Mouse (Mus musculus): Measurements from ENCODE around the gene Lins1. TPM values are rescaled to one million over a fixed set of nuclear protein-coding genes. Genes with fewer than 3 reads are reported as not detected.

Gene Lins1
- polyA plus RNA-seq, 1 experiment from 2014 or later: 18.9 TPM

DNA sequence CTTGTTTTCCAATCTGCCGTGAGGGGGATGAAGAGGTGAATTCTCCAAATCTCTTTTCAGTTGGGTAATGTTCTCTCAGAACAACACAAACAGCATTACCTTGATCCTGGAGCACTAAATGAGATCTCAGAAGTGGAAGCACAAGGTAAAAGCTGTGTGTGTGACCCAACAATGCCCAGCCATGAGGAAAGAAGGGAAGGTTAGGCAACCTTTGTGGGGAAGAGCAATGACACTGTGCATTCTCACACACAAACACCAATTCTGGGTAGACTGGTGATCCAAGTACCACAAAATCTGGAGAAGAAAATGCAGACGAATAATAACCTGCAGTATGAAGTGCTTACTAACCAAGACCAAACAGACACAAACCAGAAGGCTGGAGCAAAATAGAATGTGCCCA lies 13.9 kb upstream of the Lins1 start:
- Histone ChIP-seq H3K4me1 (no peaks in the 10 kb centered on the region), H3K36me3 (peaks cover 88% of the 10 kb centered on the region), H3K4me2 (no peak overlapping the region), H3K9me3 (no peaks in the 10 kb centered on the region), H3K27me3 (no peaks in the 10 kb centered on the region), H3K27ac (no peak overlapping the region), H3K4me3 (no peak overlapping the region), H3K9ac (no peak overlapping the region)
- ATAC-seq (ENCODE audit: insufficient number of reproducible peaks, low FRiP score, low TSS enrichment, low read depth): no peak
- WGBS: 94% methylated on average over 2 of the region's 2 CpGs

DNA sequence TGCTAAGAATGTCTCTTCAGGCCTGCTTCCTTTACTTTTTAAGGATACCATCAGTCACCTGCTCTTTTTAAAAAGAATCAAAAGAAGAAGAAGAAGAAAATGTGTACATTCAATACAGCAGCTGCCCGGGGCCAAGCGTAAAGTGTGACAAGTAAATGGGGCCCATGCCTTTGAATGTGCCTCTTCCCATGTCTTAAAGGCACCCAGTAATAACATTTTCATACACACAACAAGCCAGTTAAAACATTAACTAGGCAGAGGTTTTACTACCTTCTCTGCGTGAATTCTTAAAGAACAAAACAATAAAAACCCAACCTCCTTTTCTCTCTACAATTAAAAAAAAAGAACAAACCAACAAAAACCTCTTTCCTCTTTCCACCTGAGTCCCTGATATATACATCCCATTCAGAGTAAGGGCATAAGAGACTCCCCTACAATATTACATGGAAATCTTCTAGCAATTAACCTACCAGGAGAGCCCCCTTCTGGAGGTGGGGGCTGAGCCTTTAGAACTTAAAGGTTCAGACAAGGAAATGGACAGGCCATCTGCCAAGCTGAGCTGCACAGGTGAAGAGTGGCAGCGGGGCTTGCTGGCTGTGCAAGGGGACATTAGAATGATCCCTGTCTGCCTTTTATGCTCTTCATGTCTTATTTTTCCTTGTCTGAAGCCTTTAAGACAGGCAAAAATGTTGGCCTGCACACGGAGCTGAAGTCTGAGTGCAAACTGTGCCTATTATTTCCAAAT lies 7.4 kb upstream of the Lins1 start:
- Histone ChIP-seq H3K27ac (no peak overlapping the region), H3K9ac (no peak overlapping the region), H3K4me3 (no peak overlapping the region), H3K27me3 (no peaks in the 10 kb centered on the region), H3K4me2 (no peak overlapping the region), H3K4me1 (no peaks in the 10 kb centered on the region), H3K9me3 (no peaks in the 10 kb centered on the region), H3K36me3 (peaks cover 57% of the 10 kb centered on the region)
- ATAC-seq (ENCODE audit: insufficient number of reproducible peaks, low FRiP score, low TSS enrichment, low read depth): no peak
- WGBS: 79% methylated on average over 5 of the region's 5 CpGs

DNA sequence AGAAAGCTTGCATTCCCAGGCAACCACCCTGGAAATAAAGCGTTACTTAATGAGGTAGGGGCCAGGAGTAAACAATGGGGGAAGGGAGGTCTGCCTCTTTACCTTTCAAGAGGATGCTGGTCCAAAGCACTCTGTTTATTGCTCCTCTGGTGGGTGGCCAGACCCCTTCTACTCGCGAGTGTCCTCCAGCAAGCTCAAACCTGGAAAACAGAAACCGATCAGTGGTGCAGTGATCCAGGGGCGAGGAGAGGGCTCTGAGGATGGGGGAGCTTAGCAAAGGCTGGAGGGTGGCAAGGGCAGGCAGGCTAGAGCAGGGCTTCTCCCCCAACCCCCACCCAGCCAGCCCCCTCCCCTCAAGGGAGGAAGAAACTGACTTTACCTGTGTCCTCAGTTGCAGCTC lies 968 bp upstream of the Lins1 start:
- Histone ChIP-seq H3K36me3 (peaks cover 9% of the 10 kb centered on the region; the same call in 1 of the 2 replicates), H3K4me1 (peaks cover 14% of the 10 kb centered on the region), H3K4me2 (peak overlapping the region; percentile 93), H3K27me3 (no peaks in the 10 kb centered on the region), H3K9ac (peak overlapping the region; percentile 73), H3K4me3 (peak overlapping the region; percentile 84), H3K27ac (peak overlapping the region; percentile 39), H3K9me3 (no peaks in the 10 kb centered on the region)
- no peak for ATAC-seq (ENCODE audit: insufficient number of reproducible peaks, low FRiP score, low TSS enrichment, low read depth)
- WGBS: under 1% methylated on average over 5 of the region's 5 CpGs

GRCm38 (mm10) chr7:66689294-66689619 lies 432 bp upstream of the Lins1 start, which contains the start of gene Asb7:
Asb7 (minus strand) TSS chr7:66689596.
- Histone ChIP-seq H3K4me3 (peak within 1 kb of the TSS; percentile 84), H3K4me1 (peaks cover 14% of the 10 kb centered on the region), H3K9me3 (no peaks in the 10 kb centered on the region), H3K36me3 (0 out of 2 replicates have a peak, but pooled peaks cover 6% of the 10 kb centered on the region), H3K9ac (peak within 1 kb of the TSS; percentile 81), H3K27me3 (no peaks in the 10 kb centered on the region), H3K4me2 (peak within 1 kb of the TSS; percentile 93), H3K27ac (peak within 1 kb of the TSS; percentile 93)
- WGBS: 0% methylated on average over 13 of the region's 18 CpGs
- ATAC-seq (ENCODE audit: insufficient number of reproducible peaks, low FRiP score, low TSS enrichment, low read depth): no peak; the same call in 1 of the 2 replicates

DNA sequence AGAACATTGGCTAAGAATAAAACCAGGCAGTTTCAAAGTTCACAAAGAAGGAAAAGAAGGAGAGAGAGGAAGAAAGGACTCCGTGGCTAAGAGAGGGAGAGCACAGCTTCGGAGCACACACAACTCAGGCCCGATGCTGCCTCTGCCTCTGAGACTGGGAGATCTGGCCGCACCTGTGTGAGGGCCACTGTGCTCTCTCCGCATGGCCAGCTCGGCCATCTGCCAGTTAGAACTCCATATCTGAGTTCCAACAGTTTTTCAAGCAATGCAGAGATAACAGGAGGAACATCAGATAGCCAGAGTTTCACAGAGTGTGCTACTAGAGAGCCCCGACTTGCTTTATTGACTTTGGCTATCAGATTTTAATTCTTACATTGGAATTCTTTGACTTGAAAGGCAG lies 4.8 kb downstream of the Lins1 start:
- Histone ChIP-seq H3K36me3 (peaks cover 13% of the 10 kb centered on the region; the same call in 1 of the 2 replicates), H3K27ac (no peak overlapping the region), H3K4me3 (no peak overlapping the region), H3K4me1 (0 out of 2 replicates have a peak, but pooled peaks cover 9% of the 10 kb centered on the region), H3K27me3 (no peaks in the 10 kb centered on the region), H3K4me2 (no peak overlapping the region), H3K9me3 (no peaks in the 10 kb centered on the region), H3K9ac (no peak overlapping the region)
- no peak for ATAC-seq (ENCODE audit: insufficient number of reproducible peaks, low FRiP score, low TSS enrichment, low read depth)
- WGBS: 81% methylated on average over 7 of the region's 7 CpGs

DNA sequence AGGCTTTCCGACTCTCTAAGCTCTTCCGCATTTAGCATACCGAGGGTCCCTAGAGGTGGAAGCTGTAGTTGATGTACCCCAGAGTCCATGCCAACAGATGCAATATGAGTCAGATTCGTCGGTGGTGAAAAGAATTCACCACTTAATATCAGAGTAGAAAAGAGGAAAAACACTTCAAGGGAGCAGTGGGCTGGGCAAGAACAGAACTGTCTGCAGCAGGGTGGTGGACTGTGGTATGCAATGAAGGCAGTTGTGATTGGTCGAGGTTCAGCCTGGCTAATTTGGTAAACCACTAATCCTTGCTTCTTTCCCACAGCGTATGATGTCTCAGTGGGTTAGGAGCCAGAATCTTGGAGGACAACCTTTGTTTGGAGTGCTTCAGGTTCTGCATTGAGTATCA lies 13.0 kb downstream of the Lins1 start:
- Histone ChIP-seq H3K4me3 (no peak overlapping the region), H3K9me3 (no peaks in the 10 kb centered on the region), H3K27me3 (no peaks in the 10 kb centered on the region), H3K27ac (no peak overlapping the region), H3K9ac (no peak overlapping the region), H3K4me1 (no peaks in the 10 kb centered on the region), H3K36me3 (peaks cover 53% of the 10 kb centered on the region), H3K4me2 (no peak overlapping the region)
- ATAC-seq (ENCODE audit: insufficient number of reproducible peaks, low FRiP score, low TSS enrichment, low read depth): no peak
- 87% methylated on average over 7 of the region's 7 CpGs for WGBS

DNA sequence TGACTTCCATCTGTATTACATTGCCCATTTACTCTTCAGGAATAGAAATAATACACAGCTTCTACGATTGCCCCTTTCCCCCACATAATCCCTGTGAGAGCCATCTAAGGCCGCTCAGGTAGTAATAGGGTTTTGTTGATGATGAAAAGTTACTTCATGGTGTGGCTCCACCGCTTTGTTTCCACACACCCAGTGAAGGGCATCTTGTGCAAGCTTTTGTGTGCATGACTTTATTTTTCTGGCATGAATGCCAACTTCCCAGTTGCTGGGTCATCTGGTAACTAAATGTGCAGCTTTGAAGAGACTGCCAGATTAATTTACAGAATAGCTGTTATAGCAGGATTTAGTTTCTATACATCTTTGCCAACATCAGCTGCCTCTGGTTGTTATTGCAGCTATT lies 14.9 kb downstream of the Lins1 start:
- H3K4me3 ChIP-seq: no peak overlapping the region
- H3K36me3 ChIP-seq: peaks cover 55% of the 10 kb centered on the region
- H3K27me3 ChIP-seq: no peaks in the 10 kb centered on the region
- ATAC-seq (ENCODE audit: insufficient number of reproducible peaks, low FRiP score, low TSS enrichment, low read depth): no peak
- H3K9ac ChIP-seq: no peak overlapping the region
- H3K4me1 ChIP-seq: no peaks in the 10 kb centered on the region
- no peak overlapping the region for H3K4me2 ChIP-seq
- H3K27ac ChIP-seq: no peak overlapping the region
- H3K9me3 ChIP-seq: no peaks in the 10 kb centered on the region
- 91% methylated on average over 3 of the region's 3 CpGs for WGBS

DNA sequence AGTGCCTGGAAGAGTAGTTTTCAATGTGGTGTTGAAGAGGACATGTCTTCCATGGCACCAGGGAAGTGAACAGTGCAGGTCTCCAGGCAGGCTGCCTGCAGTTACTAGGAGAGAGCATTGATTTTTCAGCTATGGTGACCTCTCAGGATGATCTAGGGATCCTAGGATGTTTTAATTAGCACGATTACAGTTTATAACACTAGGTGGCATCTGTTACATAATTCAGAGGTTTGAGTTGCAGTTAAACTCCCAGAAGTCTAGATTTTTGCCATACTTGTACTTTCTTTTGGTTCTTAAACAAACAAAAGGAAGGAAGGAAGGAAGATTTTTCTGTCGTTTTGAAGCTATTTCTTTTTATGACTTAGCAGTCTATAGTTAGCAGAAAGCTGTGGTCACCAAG lies 21.5 kb downstream of the Lins1 start:
- no peak overlapping the region for H3K4me2 ChIP-seq
- no peaks in the 10 kb centered on the region for H3K4me1 ChIP-seq
- no peak overlapping the region for H3K4me3 ChIP-seq
- no peak overlapping the region for H3K9ac ChIP-seq
- peaks cover 60% of the 10 kb centered on the region for H3K36me3 ChIP-seq
- no peaks in the 10 kb centered on the region for H3K9me3 ChIP-seq
- 52% methylated on average over 2 of the region's 2 CpGs for WGBS
- no peak overlapping the region for H3K27ac ChIP-seq
- no peak for ATAC-seq (ENCODE audit: insufficient number of reproducible peaks, low FRiP score, low TSS enrichment, low read depth)
- H3K27me3 ChIP-seq: no peaks in the 10 kb centered on the region

GRCm38 (mm10) chr7:66724514-66724913 lies 34.8 kb downstream of the Lins1 start:
- Histone ChIP-seq H3K4me3 (no peak overlapping the region), H3K9ac (no peak overlapping the region), H3K36me3 (peaks cover 6% of the 10 kb centered on the region; the same call in 1 of the 2 replicates), H3K27me3 (no peaks in the 10 kb centered on the region), H3K9me3 (no peaks in the 10 kb centered on the region), H3K4me2 (no peak overlapping the region), H3K4me1 (no peaks in the 10 kb centered on the region), H3K27ac (no peak overlapping the region)
- WGBS: 80% methylated on average over 4 of the region's 4 CpGs
- no peak for ATAC-seq (ENCODE audit: insufficient number of reproducible peaks, low FRiP score, low TSS enrichment, low read depth)

- WGBS: 79% methylated on average over 6 of the region's 6 CpGs
- no peak overlapping the region for H3K9ac ChIP-seq
Measured at GRCm38 (mm10) chr7:66724954-66725353, 35.3 kb downstream of the Lins1 start.

GRCm38 (mm10) chr7:66728072-66728471 lies 38.4 kb downstream of the Lins1 start:
- no peaks in the 10 kb centered on the region for H3K27me3 ChIP-seq
- no peaks in the 10 kb centered on the region for H3K9me3 ChIP-seq
- no peak overlapping the region for H3K4me2 ChIP-seq
- WGBS: 93% methylated on average over 6 of the region's 6 CpGs
- H3K27ac ChIP-seq: no peak overlapping the region
- ATAC-seq (ENCODE audit: insufficient number of reproducible peaks, low FRiP score, low TSS enrichment, low read depth): no peak
- H3K36me3 ChIP-seq: no peaks in the 10 kb centered on the region; the same call in 1 of the 2 replicates
- H3K4me1 ChIP-seq: no peaks in the 10 kb centered on the region
- no peak overlapping the region for H3K9ac ChIP-seq
- H3K4me3 ChIP-seq: no peak overlapping the region

More at GRCm38 (mm10) chr7:66724954-66725353, 35.3 kb downstream of the Lins1 start:
- H3K4me1 ChIP-seq: no peaks in the 10 kb centered on the region
- no peaks in the 10 kb centered on the region for H3K27me3 ChIP-seq
- no peak overlapping the region for H3K4me3 ChIP-seq
- H3K9me3 ChIP-seq: no peaks in the 10 kb centered on the region
- no peak overlapping the region for H3K27ac ChIP-seq
- H3K4me2 ChIP-seq: no peak overlapping the region
- H3K36me3 ChIP-seq: peaks cover 6% of the 10 kb centered on the region; the same call in 1 of the 2 replicates
- ATAC-seq (ENCODE audit: insufficient number of reproducible peaks, low FRiP score, low TSS enrichment, low read depth): no peak

DNA sequence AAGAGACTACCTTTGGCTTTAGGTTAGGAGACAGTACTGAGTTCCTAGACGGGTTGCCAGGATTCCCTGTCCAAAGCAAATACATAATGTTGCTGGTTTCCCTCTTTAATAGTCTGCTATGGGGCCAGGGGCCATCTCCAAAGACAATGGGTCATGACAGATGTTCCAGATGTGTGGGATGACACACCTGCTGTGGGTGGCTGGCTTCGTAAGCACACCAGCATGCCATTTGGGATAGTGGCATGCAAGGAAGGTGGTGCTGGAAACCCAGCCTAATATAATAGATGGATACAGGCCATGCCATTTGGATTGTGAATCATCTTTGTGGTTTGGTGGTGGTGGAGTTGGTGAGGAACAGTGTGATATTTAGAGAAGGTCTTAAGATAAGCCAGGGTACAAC lies 39.5 kb downstream of the Lins1 start:
- no peaks in the 10 kb centered on the region for H3K9me3 ChIP-seq
- H3K9ac ChIP-seq: no peak overlapping the region
- H3K27ac ChIP-seq: no peak overlapping the region
- H3K36me3 ChIP-seq: no peaks in the 10 kb centered on the region; the same call in 1 of the 2 replicates
- H3K27me3 ChIP-seq: no peaks in the 10 kb centered on the region
- 88% methylated on average over 2 of the region's 2 CpGs for WGBS
- H3K4me2 ChIP-seq: no peak overlapping the region
- no peaks in the 10 kb centered on the region for H3K4me1 ChIP-seq
- H3K4me3 ChIP-seq: no peak overlapping the region
- no peak for ATAC-seq (ENCODE audit: insufficient number of reproducible peaks, low FRiP score, low TSS enrichment, low read depth)
